Mouse (Mus musculus) CH12.LX (cell line): Measurements from ENCODE around the gene Eefsec.

Source experiments
- BHLHE40 ChIP-seq: IDR thresholded peaks from 2 replicates; pipeline ENCODE4 v1.6.1; 2011; ENCODE audit warnings: mild to moderate bottlenecking, low read depth, low read length, improper control_type of control experiment
- CHD1 ChIP-seq: IDR thresholded peaks from 2 replicates; pipeline ENCODE4 v1.6.1; 2012; ENCODE audit warnings: low read depth, low read length, improper control_type of control experiment, inconsistent platforms
- CTCF ChIP-seq, 2 experiments: IDR thresholded peaks in 1 of 2; conservative IDR thresholded peaks in 1 of 2; 2 replicates each; pipeline ENCODE4 v1.5.1; 2011 to 2012; ENCODE audit warnings: low read depth in 2 of 2, low read length in 2 of 2, improper control_type of control experiment in 1 of 2, inconsistent platforms in 1 of 2, mild to moderate bottlenecking in 1 of 2, moderate library complexity in 1 of 2
- EP300 ChIP-seq: IDR thresholded peaks from 2 replicates; pipeline ENCODE4 v1.6.1; 2011; ENCODE audit warnings: low read length, improper control_type of control experiment
- ETS1 ChIP-seq: conservative IDR thresholded peaks from 2 replicates; pipeline ENCODE4 v1.6.1; 2012; ENCODE audit warnings: low read depth, mild to moderate bottlenecking, inconsistent platforms, low read length, improper control_type of control experiment, moderate library complexity
- KAT2A ChIP-seq: IDR thresholded peaks from 2 replicates; pipeline ENCODE4 v1.6.1; 2012; ENCODE audit warnings: low read length, improper control_type of control experiment, inconsistent platforms; ENCODE audit not compliant: insufficient replicate concordance
- MAX ChIP-seq: IDR thresholded peaks from 2 replicates; pipeline ENCODE4 v1.6.1; 2011; ENCODE audit warnings: low read length, improper control_type of control experiment

- no peak for TF ChIP-seq BHLHE40
- no peak for TF ChIP-seq KAT2A
- no peak for TF ChIP-seq CTCF (conservative IDR thresholded peaks at IDR 0.05 in 1 of 2, IDR thresholded peaks at IDR 0.05 in 1 of 2; ENCODE audit: low read depth in 2 of 2, low read length in 2 of 2)
- TF ChIP-seq EP300 = no peak
- no peak for TF ChIP-seq MAX
- no peak for TF ChIP-seq ETS1
- no peak for TF ChIP-seq CHD1
Measured at GRCm38 (mm10) chr6:88274623-88275022, 171.7 kb downstream of the Eefsec start.
